Mouse (Mus musculus) layer of hippocampus, adult 8-10 months (tissue): ENCODE measurements around the gene Sppl3. TPM values are rescaled to one million over a fixed set of nuclear protein-coding genes. Genes with fewer than 3 reads are reported as not detected.
A peak's percentile ranks its signal among the peaks of the same experiment; 100 is the strongest.

Experiments used
- DNase-seq, 2 experiments: peaks; one replicate each; pipeline ENCODE4 v3.0.0; 2022; ENCODE audit warnings: low spot score in 2 of 2
- total RNA-seq, 4 experiments: library from RNA; stranded (reverse); gene quantifications; 2 replicates each; pipeline ENCODE4 v1.2.4; 2022

The Sppl3 gene
- total RNA-seq, 4 experiments from 2014 or later, result 71.6 to 80.6 (median 77.4) TPM

DNA sequence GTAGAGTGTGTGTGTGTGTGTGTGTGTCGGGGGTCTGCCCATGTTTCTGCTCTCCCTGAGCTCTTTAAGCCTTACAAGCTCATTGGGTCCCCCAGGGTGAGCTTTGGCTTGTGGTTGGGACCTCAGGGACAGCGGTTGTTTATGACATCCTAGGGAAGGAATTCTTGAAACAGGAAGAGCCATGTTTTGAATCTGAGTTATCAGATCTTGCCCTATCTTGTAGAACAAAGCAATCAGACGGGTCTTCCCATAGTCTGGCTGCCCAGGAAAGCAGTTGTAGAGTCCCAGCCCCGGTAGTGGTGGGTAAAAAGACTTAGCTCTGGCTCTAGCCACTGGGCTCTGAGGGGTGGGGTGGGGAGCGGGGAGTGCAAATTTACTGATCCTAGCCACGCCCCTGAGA, 13.6 kb upstream of the Sppl3 start:
- no peak for DNase-seq

DNA sequence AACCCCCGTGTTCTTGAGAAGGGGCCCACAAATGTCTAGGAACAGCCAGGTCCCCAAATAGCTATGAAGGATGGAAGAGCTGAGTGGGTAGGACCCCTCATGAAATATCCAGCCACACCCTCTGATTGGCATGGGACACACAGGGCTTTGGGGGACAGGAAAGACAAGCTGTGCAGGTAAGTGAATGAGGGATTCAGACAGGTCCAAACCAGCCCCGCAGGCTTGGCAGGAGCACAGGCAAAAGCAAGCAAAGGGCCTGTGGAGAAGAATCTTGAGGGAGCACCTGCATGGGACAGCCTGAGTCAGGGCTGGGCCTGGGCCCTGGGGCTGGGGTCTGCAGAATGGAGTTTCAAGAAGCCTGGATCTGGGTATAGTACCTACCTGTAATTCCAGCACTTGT, 10.4 kb upstream of the Sppl3 start:
- DNase-seq, result no peak

DNA sequence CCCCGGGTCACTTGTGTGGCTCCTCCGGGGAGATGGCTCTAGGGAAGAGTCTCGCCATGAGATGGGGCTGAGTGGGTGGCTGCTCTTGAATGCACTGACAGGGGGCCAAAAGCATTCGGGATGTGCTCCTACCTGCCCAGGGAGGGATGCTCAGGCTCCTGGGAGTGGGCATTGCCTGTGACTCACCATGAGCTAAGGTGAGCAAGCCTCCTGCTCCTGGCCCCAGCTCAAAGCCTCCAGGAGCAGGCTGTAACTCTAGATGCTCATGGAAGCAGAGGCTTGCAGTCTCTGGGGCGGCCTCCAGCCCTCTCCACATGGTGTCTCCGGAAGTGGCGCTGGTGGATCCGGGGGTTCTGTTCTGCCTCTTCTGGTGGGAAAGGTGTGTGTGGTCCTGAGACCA, 9.5 kb upstream of the Sppl3 start:
- DNase-seq, result no peak

DNA sequence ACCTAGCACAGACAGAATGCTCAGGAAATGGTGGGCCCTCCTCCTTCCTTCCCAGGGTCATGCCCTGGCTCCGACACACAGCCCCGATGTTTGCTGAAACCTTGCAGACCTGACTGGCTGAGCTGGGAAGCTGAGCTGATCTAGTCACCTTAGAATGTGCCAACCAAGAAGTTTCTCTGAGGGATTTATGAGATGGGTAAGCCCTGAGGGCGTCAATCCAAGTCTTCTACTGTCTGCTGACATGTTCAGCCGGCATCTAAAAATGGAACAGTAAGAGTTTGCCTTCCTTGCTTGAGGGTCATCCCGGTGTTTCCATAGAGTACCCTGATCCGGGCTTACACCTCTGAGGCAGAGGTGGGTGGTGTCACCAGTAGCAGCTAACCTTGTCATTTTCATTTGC, 8.2 kb upstream of the Sppl3 start:
- DNase-seq, result no peak

DNA sequence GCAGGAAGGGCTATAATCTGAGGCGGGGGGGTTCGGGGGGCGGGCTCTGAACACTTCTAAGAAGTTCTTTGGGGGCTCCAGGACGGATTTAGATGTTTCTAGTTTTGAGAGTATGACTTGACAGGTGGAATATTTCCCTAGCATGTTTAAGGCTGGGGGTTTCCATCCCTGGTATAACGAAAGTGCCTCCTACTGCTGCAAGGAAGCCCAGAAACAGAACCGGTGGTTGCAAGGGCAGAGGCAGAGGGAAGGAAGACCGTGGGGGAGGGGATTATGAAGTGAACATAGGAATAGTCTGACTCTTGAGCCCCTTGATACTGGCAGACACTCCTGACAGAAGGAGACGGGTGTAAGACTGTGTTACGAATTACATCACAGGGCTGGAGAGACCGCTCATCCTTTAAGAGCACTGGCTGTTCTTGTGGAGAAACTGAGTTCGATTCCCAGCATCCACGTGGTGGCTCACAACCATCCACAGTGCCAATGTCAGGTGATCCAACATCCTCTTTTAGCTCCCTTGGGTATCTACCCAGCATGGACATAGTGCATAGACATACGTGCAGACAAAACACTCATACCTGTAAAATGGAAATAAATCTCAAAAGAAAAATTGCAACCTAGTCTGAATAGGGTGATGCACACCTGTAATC, 7.6 kb upstream of the Sppl3 start:
- no peak for DNase-seq

DNA sequence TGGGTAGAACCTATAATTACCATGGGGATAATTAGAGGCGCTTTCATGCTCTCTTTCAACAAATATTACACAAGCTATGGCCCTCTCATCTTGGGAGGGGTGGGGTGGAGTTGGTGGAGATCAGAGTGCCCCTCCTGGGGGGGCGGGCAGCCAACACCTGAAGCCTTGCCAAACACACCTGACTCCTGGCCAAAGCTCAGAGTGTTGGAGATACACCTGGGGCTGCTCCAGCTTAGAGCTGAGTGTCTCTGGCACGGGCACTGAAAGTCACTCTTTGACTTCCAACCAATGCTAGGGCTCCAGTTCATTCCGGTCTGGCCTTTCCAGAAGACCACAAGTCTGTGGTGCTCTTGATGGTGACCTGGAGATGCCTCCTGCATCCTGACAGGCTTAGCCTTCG, 3.2 kb upstream of the Sppl3 start:
- no peak for DNase-seq

DNA sequence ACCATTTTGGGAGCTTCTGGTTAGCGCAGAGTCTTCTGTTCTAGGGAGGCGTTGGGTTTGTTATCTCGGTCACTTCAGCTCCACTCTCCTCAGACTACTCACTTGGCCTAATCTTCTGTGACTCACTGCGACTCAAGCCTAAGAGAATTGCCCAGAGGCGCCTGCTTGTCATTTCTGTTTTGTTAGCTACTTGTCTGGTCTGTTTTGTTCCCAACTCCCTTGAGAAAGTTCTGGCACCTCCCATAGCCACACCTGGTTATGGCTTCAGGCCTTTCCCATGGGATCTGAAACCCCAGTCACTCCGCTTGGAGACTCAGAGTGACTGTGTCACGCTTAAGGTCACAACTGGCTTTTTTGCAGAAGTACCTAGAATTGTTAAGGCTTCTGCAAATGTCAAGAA, 2.6 kb upstream of the Sppl3 start:
- DNase-seq, result no peak

DNA sequence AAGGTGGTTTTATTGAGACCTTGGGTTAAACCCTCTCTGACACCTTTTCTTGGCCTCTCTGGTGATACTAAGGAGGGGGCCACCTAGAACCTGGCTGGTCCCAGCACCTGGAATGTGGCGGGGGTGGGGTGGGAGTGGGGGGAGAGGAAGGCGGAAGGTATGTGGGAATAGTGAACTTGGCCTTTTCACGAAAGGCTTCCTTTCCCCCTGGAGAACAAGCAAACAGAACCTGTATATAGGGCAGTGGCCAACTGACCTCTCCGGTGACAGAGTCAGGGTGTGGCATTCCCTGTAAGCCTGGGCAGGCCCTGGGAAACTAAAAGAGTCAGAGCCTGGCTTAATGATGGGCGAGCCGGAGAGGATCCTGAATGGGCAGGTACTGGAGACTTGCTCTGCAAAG, 1.8 kb upstream of the Sppl3 start:
- no peak for DNase-seq

DNA sequence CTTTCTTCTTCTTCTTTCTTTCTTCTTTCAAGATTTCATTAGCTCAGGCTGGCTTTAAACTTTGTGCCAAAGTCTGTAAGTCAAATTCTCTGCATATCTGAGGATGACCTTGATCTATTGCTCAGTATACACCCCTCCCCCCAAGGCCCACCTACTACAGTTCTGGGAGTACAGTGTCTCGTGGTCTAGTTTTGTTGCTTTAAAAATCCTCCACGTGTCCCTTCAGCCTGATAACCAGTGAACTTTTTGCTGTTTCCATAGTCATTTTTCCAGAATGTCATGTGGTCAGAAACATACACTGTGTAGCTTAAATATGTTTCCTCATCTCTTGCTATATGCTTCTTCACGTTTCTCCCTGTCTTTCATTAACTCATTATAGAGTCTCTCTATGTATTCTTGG, 976 bp upstream of the Sppl3 start:
- DNase-seq, result no peak

DNA sequence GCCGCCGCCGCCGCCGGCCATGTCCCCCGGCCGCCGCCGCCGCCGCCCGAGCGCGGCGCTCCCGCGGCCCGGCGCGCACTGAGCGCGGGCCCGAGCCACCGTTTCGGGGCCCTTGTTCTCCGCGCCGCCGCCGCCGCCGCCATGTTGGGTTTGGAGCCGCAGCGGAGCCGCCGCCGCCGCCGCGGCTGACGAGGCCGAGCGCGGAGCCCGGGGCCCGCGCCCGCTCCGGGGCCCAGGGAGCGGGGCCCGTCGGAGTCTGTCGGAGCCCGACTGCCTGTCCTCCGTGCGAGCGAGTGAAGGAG, 231 bp downstream of the Sppl3 start:
- no peak for DNase-seq

DNA sequence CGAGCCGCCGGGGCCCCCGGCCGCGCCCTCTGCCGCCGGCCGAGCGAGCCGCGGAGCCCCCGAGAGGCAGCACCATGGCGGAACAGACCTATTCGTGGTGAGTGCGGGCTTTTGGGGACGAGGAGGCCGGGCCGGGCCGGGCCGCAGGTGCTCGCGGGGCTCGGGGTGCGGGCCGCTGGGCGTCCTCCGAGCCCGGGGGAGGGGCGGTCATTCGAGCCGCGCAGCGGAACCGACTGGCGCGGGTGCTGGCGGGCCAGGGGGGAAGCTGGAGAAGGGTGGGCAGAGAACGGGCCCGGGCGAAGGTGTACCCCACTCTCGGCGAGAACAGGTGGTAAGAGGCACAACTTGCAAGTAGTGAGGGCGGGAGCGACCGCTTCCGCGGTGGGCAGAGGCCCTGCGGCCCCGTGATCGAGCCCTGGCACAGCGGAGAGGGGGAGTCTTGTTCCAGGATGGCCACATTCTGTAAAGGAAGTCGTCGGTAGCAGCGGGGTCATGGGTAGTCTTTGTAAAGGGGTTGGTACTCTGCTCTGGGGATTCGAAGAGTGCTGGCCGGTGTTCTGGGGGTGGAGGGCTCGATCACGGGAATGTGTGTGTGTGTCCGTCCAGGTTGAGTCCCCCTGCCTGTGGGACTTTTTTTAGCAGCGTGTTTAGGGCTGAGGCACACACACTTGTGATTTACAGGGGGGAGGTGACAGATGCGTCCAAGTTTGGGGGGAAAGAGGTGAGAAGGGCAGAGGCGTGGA, 753 bp downstream of the Sppl3 start:
- peak; percentile 20 to 21 for DNase-seq

DNA sequence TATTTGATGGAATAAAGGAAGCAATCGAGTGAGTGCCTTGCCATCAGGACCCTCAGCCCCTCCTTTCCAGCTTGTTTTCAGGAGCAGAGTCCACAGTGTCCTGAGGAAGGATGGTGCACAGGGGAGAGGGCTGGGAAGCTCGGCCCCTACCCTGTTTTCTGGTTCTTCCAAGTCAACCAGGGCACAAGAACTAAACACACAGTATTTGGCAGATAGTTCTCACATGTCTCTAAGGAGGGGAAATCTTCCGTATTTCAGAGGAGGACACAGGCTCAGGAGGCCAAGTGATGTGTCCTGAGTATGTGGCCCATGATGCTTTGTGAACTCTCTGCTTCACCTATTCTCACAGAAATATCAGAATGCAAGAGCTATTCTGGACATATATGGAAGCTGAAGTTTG, 2.5 kb downstream of the Sppl3 start:
- DNase-seq, result no peak

DNA sequence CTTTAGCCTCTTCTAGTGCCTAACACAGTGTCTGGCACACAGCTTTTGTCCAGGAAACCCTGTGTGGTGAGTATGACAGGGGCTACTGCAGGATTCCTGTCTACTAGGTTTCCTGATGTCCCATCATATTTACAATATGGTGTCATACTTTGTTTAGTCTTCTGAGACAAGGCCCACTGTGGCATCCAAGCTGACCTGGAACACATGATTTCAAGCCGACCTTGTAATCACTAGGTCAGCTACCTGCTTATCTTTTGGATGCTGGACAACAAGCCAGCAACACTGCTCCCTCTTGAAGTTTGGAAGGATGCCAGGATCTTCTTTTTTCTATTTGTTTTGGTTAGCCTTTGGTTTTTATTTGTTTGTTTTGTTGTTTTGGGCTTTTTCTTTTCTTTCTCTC, 3.6 kb downstream of the Sppl3 start:
- no peak for DNase-seq

DNA sequence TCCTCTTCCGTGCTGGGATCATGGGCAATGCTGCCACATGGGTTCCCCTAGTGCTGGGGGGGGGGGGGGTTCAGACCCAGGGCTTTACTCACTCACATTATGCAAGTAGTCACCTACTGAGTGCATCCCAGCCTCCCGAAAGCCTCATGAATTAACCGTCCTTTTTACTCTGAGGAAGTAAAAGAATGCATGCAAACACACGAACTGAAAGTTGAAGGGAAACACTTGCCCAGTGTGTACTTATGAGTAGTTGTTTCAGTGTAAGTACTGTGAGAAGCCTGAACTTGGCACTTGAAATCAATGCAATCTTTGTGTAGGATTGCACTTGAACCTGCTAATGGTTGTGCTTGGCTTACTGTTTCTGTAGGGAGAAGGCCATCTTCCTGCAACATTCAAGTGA, 4.2 kb downstream of the Sppl3 start:
- DNase-seq, result no peak

DNA sequence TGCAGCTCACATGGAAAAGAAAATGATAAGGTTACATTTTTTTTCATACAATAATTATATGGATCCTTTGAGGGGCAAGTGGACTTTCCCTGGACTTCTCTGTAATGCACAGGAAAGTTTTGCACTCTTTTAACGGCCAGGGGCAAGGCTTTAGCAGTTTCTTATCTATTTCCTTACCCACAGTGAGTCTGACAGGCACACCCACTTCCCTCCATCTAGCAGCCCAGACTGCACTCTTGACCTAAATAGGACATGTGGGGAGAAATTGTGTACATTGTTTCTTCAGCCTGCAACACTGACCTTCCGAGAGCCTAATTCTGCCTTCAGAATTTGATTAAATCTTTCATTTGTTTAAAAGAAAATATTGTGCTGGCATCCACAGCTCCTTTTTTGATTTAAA, 7.3 kb downstream of the Sppl3 start:
- no peak for DNase-seq

DNA sequence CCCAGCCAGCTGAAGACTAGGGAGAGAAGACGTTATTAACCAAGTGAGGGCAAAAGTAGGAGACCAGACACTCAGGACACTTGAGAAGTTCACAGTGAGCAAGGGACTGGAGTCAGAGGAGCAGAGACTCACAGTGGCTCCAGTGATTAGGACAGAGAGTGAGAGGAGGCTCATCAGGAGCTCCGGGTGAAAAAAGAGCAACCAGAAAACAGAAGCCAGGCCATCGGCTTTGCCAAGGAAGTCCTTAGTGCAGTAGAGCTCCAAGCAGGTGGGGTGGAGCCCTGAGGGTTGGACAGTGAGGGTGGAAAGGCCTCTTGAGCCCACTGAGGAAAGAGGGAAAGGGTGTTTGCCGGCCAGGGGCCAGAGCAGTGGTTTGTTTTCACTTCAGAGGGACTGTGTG, 7.9 kb downstream of the Sppl3 start:
- DNase-seq, result no peak

DNA sequence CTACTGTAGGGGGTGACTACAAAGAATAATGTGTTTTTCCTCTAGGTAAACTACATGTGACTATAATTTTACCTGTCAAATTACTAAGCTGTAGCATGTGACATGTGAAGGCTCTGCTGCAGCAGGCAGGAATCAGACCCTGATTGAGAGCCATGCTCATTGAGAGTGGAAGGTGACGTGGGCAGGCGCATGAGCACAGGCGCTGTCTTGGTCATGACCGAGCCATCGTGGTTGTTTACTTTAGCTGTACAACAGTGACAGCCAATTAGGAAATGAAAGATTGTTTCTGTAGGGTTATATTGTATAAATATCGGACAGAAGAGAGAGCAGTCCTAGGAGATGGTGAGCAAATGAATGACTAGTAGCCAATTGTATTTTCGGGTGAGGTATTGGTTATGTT, 11.1 kb downstream of the Sppl3 start:
- no peak for DNase-seq

DNA sequence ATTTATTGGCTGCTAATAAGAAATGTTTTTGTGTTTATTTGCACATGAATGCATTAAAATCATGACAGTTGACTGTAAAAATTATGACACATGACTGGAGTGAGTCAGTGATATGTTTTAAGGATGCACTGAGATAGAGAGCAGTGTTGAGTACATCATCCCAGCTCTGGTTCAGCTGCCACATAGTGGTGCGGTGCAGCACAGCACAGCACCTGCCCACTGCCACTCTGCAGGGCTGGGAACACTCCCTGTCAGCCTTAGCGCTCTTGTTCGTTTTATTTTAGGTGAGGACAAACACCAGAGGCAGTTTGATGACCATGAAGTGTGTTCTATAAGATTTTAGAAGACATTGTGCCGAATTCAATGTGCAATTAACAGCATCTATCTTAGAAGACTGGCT, 15.2 kb downstream of the Sppl3 start:
- DNase-seq, result no peak

DNA sequence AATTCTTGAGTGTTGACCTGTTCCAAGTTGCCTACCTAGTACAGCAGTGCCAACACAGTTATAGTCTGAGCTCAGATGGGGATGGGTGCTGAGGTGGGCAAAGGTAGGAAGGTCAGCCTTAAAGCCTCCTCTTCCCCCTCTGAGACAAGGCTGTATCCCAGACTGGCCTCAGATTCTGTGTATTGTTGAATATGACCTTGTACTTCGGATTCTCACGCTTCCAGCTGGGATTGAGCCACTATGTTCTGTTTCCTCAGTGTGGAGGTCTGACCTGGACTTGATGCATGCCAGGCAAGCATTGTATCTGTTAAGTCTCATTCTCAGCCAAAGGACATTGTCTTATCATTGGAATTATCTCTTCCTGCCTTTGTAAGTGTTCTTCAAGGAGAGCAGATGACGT, 16.2 kb downstream of the Sppl3 start:
- DNase-seq, result no peak

DNA sequence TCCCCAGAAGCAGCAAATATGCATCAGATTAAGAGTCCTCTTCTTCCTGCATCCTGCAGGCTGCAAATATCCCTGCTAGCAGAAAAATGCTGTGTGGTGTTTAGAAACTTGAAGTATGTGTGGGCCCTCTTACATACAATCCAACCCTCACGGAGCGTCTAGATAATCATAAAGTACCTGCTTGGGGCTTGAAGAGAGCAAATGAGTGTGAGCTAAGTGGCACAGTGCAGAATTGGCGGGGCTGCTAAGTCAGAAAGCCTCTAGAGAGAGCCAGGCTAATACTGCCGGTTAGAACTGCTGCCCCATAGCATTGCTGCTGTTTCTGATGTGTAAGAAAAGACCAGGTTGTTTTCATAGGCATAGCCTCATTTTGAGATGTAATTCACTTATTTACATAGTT, 18.0 kb downstream of the Sppl3 start:
- no peak for DNase-seq

DNA sequence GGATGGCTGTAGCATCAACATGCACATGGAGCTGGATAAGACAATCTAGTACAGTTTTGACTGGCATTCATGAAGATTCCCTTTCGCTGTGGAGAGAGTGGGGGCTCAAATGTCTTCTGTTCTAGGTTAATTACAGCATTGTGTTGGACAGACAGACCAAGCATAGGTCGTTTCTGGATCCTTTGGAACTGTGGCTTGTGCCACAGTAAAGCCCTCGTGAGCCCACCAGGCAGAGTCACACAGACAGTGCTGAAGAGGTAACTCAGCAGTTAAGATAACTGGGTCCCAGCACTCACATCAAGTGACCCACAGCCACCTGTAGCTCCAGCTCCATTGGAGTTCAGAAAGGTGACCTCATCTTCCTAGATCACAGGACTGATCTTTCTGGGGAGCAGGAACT, 18.6 kb downstream of the Sppl3 start:
- no peak for DNase-seq

DNA sequence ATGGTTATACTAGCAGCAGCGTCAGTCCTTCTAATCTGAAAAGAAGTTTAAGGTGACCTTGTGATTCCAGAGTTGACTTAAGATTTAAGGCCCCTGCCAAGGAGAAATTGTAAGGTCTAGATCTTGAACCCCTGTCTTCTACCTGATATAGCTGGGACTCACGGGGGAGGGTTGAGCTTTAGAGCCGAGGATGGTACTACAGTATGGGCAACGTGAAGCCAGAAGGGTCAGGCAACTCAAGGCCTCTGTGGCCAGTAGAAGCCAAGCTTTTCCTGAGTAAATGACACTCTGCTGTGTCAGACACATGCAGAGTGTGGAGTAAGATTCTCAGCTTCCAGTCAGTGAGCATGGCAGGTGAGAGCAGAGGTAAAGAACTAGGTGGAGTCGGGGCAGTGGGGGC, 20.6 kb downstream of the Sppl3 start:
- DNase-seq, result no peak

DNA sequence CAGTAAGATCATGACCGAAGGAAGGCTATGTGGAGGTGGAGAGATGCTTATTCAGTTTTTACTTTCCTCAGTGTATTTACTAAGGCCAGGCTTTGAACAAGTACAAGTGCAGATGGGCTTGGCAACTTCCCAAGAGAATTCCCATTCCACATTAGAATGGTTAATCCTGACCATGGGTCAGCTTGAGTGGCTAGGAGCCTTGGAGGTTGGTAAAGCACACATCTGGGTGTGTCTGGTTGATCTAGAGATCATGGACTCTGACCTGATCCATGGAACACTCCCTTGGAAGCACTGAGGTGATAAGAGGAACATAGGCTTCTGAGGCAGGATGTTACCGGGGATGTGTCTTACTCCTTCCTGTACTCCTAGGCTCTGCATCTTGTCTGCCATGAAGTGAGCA, 21.7 kb downstream of the Sppl3 start:
- DNase-seq, result no peak

DNA sequence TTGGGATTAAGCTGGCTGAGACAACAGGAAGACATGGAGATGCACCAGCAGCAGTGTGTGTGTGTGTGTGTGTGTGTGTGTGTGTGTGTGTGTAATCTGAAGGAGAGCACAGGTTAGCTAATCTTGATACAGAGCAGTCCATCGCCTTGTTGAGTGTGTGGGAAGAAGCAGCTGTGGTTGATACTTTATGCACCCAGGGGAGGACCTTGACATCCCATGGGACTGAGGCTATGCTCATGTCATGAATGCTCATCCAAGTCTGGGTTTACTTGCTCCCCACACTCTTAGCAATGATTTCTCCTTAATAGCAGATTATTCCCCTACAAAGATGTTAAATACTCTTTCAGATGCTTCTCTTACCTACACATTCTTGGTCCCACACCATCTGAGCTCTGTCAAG, 24.3 kb downstream of the Sppl3 start:
- DNase-seq, result no peak
